Mouse (Mus musculus): ENCODE data around the gene Lgals3. TPM values are rescaled to one million over a fixed set of nuclear protein-coding genes. Genes with fewer than 3 reads are reported as not detected.
"Not testable (repeated sequence)": the region's sequence is repeated elsewhere in the genome, so short reads cannot be mapped to it uniquely, and the experiment has no call there.

Gene Lgals3
- 1 to 10 TPM; 2.9 to 4.0 TPM for total RNA-seq (2021)
- long read RNA-seq, experiment 1, partial matches to known transcripts = 1 of 5 reads
- long read RNA-seq, experiment 1, other reads (novel, unspliced or antisense) = 0 of 5 reads
- long read RNA-seq, experiment 2, partial matches to known transcripts = 0 of 6 reads
- long read RNA-seq, experiment 2, other reads (novel, unspliced or antisense) = 0 of 6 reads

DNA sequence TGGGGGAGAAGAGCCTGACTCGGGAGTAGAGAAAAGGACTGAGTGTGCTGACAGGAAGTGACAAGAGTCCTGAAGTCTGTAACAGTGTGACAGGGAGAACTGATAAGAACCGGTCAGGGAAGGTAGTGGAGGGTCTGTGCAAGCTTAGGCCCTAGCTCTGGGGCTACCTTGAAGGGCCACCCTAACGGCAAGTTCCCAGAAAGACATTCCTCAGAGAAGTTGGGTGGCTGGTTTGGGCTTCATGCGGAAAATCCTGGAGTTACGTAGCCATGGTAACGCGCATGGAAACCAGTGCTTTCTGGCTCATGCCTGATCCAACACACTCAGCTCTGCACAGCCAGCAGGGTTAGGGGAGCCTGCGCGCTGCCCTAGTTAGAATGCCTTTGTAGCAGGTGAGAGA, at the start of gene Lgals3:
Lgals3 (plus strand) TSS at position 291 of the 400 bp plus-strand sequence.
- no peak within 1 kb of the TSS for H3K4me3 ChIP-seq
- no peak for TF ChIP-seq CTCF (IDR thresholded peaks at IDR 0.05)
- no peak for DNase-seq
- intact Hi-C loops (cut with DNase I) = no loop called here
- no peak within 1 kb of the TSS for H3K27ac ChIP-seq

- H3K27ac ChIP-seq = no peak overlapping the region
- no peak for TF ChIP-seq CTCF (IDR thresholded peaks at IDR 0.05)
- intact Hi-C loops (cut with DNase I) = no loop called here
- DNase-seq = no peak
- no peak overlapping the region for H3K4me3 ChIP-seq
Observed at GRCm38 (mm10) chr14:47319362-47319761, 48.2 kb upstream of the Lgals3 start.

GRCm38 (mm10) chr14:47321581-47321980, 46.0 kb upstream of the Lgals3 start:
- DNase-seq; H3K27ac ChIP-seq; H3K4me3 ChIP-seq; intact Hi-C loops (cut with DNase I): not testable (repeated sequence)

- Histone ChIP-seq H3K27ac (no peak overlapping the region), H3K4me3 (no peak overlapping the region)
- intact Hi-C loops (cut with DNase I) = no loop called here
- DNase-seq = no peak
- no peak for TF ChIP-seq CTCF (IDR thresholded peaks at IDR 0.05)
Observed at GRCm38 (mm10) chr14:47325965-47326761, 41.4 kb upstream of the Lgals3 start.

DNA sequence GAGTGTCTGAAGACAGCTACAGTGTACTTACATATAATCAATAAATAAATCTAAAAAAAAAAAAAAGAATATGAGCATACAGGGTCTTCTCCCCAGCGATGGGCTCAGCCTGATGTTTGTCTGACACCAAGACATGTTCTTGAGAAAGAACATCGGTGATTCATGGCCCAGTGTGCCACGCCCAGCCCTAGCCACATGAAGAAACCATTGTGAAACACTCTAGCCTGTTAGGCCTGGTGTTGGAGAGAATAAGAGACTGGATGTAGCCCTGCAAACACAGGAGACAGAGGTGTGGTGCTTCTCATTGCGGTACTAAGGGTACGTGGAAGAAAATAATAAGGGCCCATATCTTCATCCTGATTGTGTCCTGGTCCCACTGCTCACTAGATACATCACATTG, 40.2 kb upstream of the Lgals3 start:
- Histone ChIP-seq H3K27ac (no peak overlapping the region), H3K4me3 (no peak overlapping the region)
- intact Hi-C loops (cut with DNase I) = no loop called here
- no peak for TF ChIP-seq CTCF (IDR thresholded peaks at IDR 0.05)
- DNase-seq = no peak

DNA sequence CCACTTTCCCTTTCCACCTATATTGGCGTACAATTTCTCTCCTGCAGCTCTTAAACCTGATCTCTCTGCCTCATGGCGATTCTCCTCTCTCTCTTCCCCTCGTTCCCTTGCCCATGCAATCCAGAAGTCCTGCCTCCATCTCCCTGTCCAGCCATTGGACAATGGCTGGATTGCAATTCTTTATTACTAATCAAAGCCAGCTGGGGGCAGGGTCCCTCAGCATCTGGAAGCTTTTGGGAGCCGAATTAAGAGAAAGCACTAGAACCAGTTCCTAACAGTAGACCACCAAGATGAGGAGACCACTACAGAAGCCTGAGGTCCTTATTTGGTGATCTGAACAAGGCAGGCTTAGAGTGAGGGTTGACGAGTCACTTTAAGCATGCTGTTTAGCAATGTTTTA, 35.6 kb upstream of the Lgals3 start:
- intact Hi-C loops (cut with DNase I) = loop anchor here (10.0 kb wide), 1 partner anchor 203 kb away; no protein-coding TSS in a partner anchor
- DNase-seq = no peak
- Histone ChIP-seq H3K27ac (no peak overlapping the region), H3K4me3 (no peak overlapping the region)
- TF ChIP-seq CTCF (IDR thresholded peaks at IDR 0.05) = no peak

DNA sequence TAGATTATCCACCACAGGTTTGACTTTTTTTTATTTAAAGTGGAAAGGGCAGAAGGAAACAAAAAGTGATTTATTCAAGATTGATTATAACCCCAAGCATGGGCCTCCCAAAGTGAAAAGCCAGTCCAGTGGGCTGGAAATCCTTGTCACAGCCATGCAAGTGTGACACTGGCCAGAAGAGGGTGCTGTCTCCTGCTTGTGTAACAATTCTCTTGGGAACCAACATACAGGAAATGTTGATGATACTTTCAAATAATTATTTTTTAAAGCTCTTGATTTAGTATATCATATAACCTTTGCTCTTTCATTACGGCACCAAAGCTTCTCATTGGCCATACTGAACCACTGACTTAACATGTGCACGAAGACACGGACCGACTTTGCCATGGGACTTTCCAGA, 32.7 kb upstream of the Lgals3 start:
- Histone ChIP-seq H3K4me3 (no peak overlapping the region), H3K27ac (peak overlapping the region; percentile 1; the same call in 1 of the 2 replicates)
- peak; percentile 97 for TF ChIP-seq CTCF (IDR thresholded peaks at IDR 0.05)
- intact Hi-C loops (cut with DNase I) = loop anchor here (1.0 to 10.0 kb wide), 2 partner anchors 61 to 200 kb away; no protein-coding TSS in a partner anchor
- DNase-seq = peak; percentile 67

DNA sequence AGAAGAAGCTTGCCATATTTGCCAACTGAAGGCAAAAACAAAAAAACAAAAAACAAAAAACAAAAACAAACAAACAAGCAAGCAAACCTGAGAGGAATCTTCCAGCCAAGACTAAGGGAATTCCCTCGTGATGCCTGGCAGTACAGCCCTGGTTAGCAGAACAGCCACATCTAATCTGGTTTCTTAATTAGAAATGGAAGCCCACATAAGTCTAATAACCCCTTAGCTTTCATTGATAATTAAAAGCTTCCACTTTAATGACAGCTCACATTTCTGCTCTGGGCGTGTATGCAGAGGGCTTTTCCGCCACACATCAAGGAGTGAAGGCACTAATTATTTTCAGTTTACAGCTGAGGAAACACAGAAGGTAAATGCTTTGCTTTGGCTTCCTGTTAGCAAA, 32.3 kb upstream of the Lgals3 start:
- DNase-seq = no peak
- intact Hi-C loops (cut with DNase I) = loop anchor here (10.0 kb wide), 1 partner anchor 200 kb away; no protein-coding TSS in a partner anchor
- no peak overlapping the region for H3K4me3 ChIP-seq
- peak overlapping the region; percentile 1; the same call in 1 of the 2 replicates for H3K27ac ChIP-seq
- no peak for TF ChIP-seq CTCF (IDR thresholded peaks at IDR 0.05)

GRCm38 (mm10) chr14:47340231-47340925, 27.2 kb upstream of the Lgals3 start:
- no peak for DNase-seq
- no peak overlapping the region for H3K4me3 ChIP-seq
- intact Hi-C loops (cut with DNase I) = no loop called here
- TF ChIP-seq CTCF (IDR thresholded peaks at IDR 0.05) = no peak
- H3K27ac ChIP-seq = no peak overlapping the region

DNA sequence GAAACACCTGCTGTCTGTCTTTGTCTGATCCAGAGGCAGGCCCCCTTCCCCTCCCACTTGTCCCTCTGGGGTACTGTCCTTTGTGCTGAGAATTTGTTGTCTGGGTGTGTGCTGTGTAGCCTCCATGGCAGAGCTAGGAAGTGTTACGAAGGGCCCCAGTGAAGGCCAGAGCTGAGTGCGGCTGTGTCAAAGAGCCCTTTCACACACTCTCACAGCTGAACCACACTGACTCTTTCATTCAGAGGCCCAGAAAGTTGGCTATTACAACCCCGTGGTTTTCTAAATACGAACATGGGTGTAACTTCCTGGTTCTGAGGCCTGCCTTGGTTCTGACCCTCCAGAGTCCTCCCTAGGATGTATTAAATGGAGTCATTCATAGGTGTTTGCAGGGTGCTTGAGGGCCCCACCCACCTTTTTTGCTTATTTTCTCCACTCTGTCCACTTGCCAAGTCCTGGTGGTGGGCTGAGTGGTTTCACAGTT, 25.7 kb upstream of the Lgals3 start:
- no peak for DNase-seq
- intact Hi-C loops (cut with DNase I) = no loop called here
- Histone ChIP-seq H3K27ac (no peak overlapping the region), H3K4me3 (no peak overlapping the region)
- no peak for TF ChIP-seq CTCF (IDR thresholded peaks at IDR 0.05)

GRCm38 (mm10) chr14:47346715-47347114, 20.8 kb upstream of the Lgals3 start:
- Histone ChIP-seq H3K27ac (no peak overlapping the region), H3K4me3 (no peak overlapping the region)
- no peak for TF ChIP-seq CTCF (IDR thresholded peaks at IDR 0.05)
- DNase-seq = no peak
- intact Hi-C loops (cut with DNase I) = no loop called here

DNA sequence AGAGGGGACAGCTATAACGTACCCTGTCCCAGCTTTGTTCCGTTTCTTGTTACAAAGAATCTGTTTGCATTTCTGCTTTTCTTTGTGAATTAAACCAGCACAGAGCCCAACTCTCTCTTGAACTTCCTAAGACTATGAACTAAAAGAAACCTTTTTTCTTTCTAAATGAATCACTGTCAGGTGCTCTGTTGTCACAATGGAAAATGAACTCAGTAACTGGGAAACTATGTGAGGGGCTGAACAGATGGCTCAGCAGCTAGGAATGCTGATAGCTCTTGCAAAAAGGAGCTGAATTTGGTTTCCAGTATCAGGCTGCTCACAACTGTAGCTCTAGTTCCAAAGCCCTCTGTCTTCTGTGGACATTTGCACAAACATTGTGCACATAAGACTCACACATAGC, 16.6 kb upstream of the Lgals3 start:
- no peak overlapping the region for H3K27ac ChIP-seq
- intact Hi-C loops (cut with DNase I) = no loop called here
- TF ChIP-seq CTCF (IDR thresholded peaks at IDR 0.05) = no peak
- DNase-seq = no peak
- no peak overlapping the region for H3K4me3 ChIP-seq

- H3K4me3 ChIP-seq = no peak overlapping the region
- DNase-seq = no peak
- intact Hi-C loops (cut with DNase I) = no loop called here
- H3K27ac ChIP-seq = no peak overlapping the region
- TF ChIP-seq CTCF (IDR thresholded peaks at IDR 0.05) = no peak
Observed at GRCm38 (mm10) chr14:47352272-47352671, 15.3 kb upstream of the Lgals3 start.
